Mouse (Mus musculus) myocyte (in vitro differentiated cells): ENCODE results near the gene Efna2.

Experiments used
- CEBPB ChIP-seq: IDR thresholded peaks from 2 replicates; pipeline ENCODE4 v1.6.1; 2011; ENCODE audit warnings: mild to moderate bottlenecking, moderate library complexity; ENCODE audit not compliant: poor library complexity, insufficient read depth, severe bottlenecking
- MAX ChIP-seq: IDR thresholded peaks from one replicate; pipeline ENCODE4 v1.6.1; 2011; ENCODE audit warnings: low read depth, mild to moderate bottlenecking, control low read depth
- MYOD1 ChIP-seq, 3 experiments: IDR thresholded peaks; one replicate each; pipeline ENCODE4 v1.6.1; 2011; ENCODE audit warnings: control low read depth in 2 of 3, low read depth in 2 of 3, mild to moderate bottlenecking in 2 of 3, moderate library complexity in 1 of 3; ENCODE audit not compliant: insufficient read length in 2 of 3, control insufficient read depth in 1 of 3
- MYOG ChIP-seq, 3 experiments: IDR thresholded peaks; one replicate each; pipeline ENCODE4 v1.6.1; 2011; ENCODE audit warnings: control low read depth in 2 of 3, low read depth in 2 of 3, mild to moderate bottlenecking in 2 of 3; ENCODE audit not compliant: insufficient read length in 2 of 3, control insufficient read depth in 1 of 3, insufficient read depth in 1 of 3
- POLR2A ChIP-seq: IDR thresholded peaks from one replicate; pipeline ENCODE4 v1.6.1; 2011; ENCODE audit warnings: low read depth, mild to moderate bottlenecking, control low read depth, moderate library complexity; ENCODE audit not compliant: insufficient read length
- POLR2AphosphoS2 ChIP-seq: IDR thresholded peaks from one replicate; pipeline ENCODE4 v1.6.1; 2011; ENCODE audit warnings: low read depth, control low read depth; ENCODE audit not compliant: insufficient read length
- SRF ChIP-seq: IDR thresholded peaks from one replicate; pipeline ENCODE4 v1.6.1; 2011; ENCODE audit warnings: low read depth; ENCODE audit not compliant: control insufficient read depth, insufficient read length
- TCF12 ChIP-seq: IDR thresholded peaks from one replicate; pipeline ENCODE4 v1.6.1; 2011; ENCODE audit warnings: mild to moderate bottlenecking, control low read depth; ENCODE audit not compliant: poor library complexity, insufficient read depth, severe bottlenecking
- USF1 ChIP-seq: IDR thresholded peaks from one replicate; pipeline ENCODE4 v1.6.1; 2011; ENCODE audit warnings: low read depth, mild to moderate bottlenecking, control low read depth, moderate library complexity

- TF ChIP-seq MAX (no peak), POLR2AphosphoS2 (no peak), SRF (no peak), POLR2A (peak; percentile 19), CEBPB (no peak), TCF12 (no peak), USF1 (no peak), MYOG (IDR thresholded peaks at IDR 0.05; ENCODE audit: control insufficient read depth in 1 of 3, insufficient read depth in 1 of 3, insufficient read length in 2 of 3, low read depth in 2 of 3) (no peak), MYOD1 (IDR thresholded peaks at IDR 0.05; ENCODE audit: control insufficient read depth in 1 of 3, insufficient read length in 2 of 3, low read depth in 2 of 3) (no peak)
Measured at GRCm38 (mm10) chr10:80170601-80171021, 8.7 kb upstream of the Efna2 start.
